Mouse (Mus musculus): Measurements from ENCODE around the gene Olfr911-ps1.

Olfr911-ps1 gene

DNA sequence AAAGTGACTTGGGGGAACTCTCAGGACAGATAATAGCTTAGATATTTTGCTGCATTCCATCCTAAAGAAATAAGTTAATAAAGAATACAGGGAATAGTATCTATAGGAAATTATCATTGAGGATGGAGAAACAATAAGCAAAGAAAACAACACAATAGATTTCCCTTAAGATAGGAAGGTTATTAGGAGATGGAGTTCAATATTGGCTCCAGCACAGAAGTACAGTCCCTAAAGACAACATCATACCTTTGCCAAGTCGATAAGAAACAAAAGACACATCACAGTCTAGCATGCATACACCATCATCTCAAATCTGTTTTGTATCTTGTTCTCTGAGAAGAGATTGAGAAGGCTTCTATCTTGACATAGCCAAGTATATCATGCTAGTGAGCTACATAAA is at the start of gene Olfr911-ps1:
TSS of gene Olfr911-ps1 (plus strand) at position 301 of the 400 bp plus-strand sequence.
- DNase-seq: no peak

DNA sequence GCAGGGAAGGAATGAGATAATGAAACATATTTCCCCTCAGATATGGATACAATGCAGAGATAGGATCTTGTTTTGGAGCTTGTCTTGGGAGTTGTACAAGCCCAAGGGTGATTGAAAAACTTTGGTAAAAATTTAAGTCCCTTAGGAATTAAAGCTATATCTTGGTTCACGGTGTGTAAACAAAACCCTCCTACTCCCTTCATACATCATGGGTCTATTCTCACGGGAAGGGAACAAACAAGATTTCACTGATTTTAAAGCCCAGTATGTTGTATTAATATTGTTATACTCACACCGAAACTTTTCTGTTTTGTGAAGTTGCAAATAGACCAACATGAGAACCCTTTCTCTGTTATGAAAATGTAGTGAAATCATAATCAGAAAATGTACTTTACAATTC is 34.6 kb upstream of the Olfr911-ps1 start, which contains the start of gene Olfr906:
TSS of gene Olfr906 (plus strand) at position 301 of the 400 bp plus-strand sequence.
- no peak for DNase-seq

DNA sequence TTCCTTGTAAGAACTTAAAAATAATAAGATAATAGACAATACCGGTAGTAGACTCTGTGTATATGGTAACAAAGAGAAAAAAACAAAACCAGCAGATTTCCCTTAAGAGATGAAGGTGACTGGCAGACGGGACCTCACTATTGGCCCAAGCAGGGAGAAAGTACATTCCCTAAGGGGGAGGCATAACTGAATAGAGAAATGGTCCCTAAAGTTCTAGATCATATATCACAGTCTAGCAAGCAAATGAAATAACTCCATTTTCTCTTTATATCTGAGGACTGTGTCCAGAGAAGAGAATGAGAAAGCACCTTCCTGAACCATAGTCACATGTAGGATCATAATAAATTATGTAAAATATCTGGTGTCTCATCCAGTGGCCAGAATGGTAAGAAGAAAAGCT is 25.9 kb upstream of the Olfr911-ps1 start, which contains the start of gene Olfr907:
TSS of gene Olfr907 (plus strand) at position 301 of the 400 bp plus-strand sequence.
- DNase-seq: no peak

DNA sequence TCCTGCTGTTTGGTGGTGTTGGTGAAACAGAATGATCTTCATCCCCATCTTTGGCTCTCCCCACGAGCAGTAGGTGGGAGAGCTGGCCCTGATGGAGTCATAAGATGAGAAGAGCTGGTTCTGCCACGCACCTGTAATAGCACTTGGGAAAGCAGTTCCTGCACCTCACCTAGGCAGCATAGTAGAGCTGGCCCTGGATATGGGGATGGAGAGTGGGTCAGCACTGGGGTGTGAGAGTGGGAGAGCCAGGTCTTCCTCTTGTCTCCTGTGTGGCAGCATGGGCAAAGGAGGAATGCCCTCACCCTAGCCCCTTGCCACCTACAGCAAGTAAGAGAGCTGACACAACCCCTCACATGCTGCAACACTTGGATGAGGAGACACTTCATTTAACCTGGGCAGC is 9.0 kb upstream of the Olfr911-ps1 start:
- DNase-seq: no peak

DNA sequence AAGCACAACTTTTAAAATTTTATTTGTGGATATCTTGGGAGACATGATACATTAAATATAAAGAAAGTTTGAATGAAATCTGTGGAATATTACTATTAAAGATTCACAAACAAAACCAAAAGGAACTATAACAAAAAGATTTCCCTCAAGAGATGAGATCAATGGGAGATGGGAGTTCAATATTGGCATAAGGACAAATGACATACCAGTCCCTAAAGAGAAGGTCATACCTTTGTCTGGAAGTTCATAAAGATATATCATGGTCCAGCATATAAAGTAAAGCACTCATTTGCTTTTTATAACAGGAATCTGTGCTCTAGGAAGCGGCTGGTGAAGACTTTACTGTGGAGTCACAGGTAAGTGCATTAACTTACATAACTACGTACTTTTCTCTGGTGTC is 16.2 kb downstream of the Olfr911-ps1 start, which contains the start of gene Olfr910:
TSS of gene Olfr910 (plus strand) at position 301 of the 400 bp plus-strand sequence.
- no peak for DNase-seq

Data from lung, postnatal 4 days (tissue).